Mouse (Mus musculus) CH12.LX (cell line): ENCODE measurements around the gene Hpcal1. TPM values are rescaled to one million over a fixed set of nuclear protein-coding genes. Genes with fewer than 3 reads are reported as not detected.

ENCODE experiments used
- DNase-seq: peaks from one replicate; pipeline ENCODE4 v3.0.0-alpha.2; 2013; ENCODE audit errors: extremely low read depth
- H3K27ac ChIP-seq: 2 replicates; pipeline ENCODE4 v1.5.1; 2012; ENCODE audit warnings: low read depth, mild to moderate bottlenecking, control low read depth, moderate library complexity; ENCODE audit not compliant: insufficient read depth
- H3K27me3 ChIP-seq: replicated peaks from 2 replicates; pipeline ENCODE3; 2012; ENCODE audit warnings: inconsistent platforms
- H3K36me3 ChIP-seq, 2 experiments: replicated peaks in 1 of 2; 2 replicates each; pipeline versions ENCODE3 to v1.6.1; 2012; ENCODE audit warnings: inconsistent platforms in 1 of 2, low read length in 1 of 2, mild to moderate bottlenecking in 1 of 2, mixed read lengths in 1 of 2, moderate library complexity in 1 of 2; ENCODE audit not compliant: control insufficient read depth in 1 of 2, insufficient read depth in 1 of 2
- H3K4me1 ChIP-seq, 2 experiments: 2 replicates each; pipeline ENCODE4 v1.6.1; 2012; ENCODE audit warnings: inconsistent platforms in 1 of 2, moderate library complexity in 1 of 2; ENCODE audit not compliant: insufficient read depth in 2 of 2, control insufficient read depth in 1 of 2
- H3K4me2 ChIP-seq: 2 replicates; pipeline ENCODE4 v1.6.1; 2012; ENCODE audit warnings: low read depth, mild to moderate bottlenecking, control low read depth; ENCODE audit not compliant: poor library complexity, insufficient read depth, severe bottlenecking
- H3K4me3 ChIP-seq, 3 experiments: fragments of 150-350 bp in 1 of 3; sonication (generic) in 1 of 3; replicated peaks in 1 of 3; 2 replicates each; pipeline versions ENCODE3 to v1.5.1; 2011 to 2012; ENCODE audit warnings: low read depth in 2 of 3, low read length in 2 of 3, mild to moderate bottlenecking in 2 of 3, moderate library complexity in 2 of 3, control low read depth in 1 of 3, improper control_type of control experiment in 1 of 3, inconsistent platforms in 1 of 3, mixed read lengths in 1 of 3; ENCODE audit not compliant: poor library complexity in 1 of 3
- H3K79me2 ChIP-seq: replicated peaks from 2 replicates; pipeline ENCODE4 v1.6.1; 2012; ENCODE audit warnings: mild to moderate bottlenecking, moderate library complexity; ENCODE audit not compliant: control insufficient read depth, poor library complexity, insufficient read depth, severe bottlenecking; ENCODE audit errors: extremely low read depth
- H3K9ac ChIP-seq: 2 replicates; pipeline ENCODE4 v1.6.1; 2012; ENCODE audit warnings: low read depth, mild to moderate bottlenecking, control low read depth, moderate library complexity; ENCODE audit not compliant: insufficient read depth
- H3K9me3 ChIP-seq: replicated peaks from 2 replicates; pipeline ENCODE3; 2012; ENCODE audit warnings: low read length, inconsistent platforms, mixed read lengths
- BHLHE40 ChIP-seq: IDR thresholded peaks from 2 replicates; pipeline ENCODE4 v1.6.1; 2011; ENCODE audit warnings: mild to moderate bottlenecking, low read depth, low read length, improper control_type of control experiment
- CTCF ChIP-seq, 2 experiments: IDR thresholded peaks in 1 of 2; conservative IDR thresholded peaks in 1 of 2; 2 replicates each; pipeline ENCODE4 v1.5.1; 2011 to 2012; ENCODE audit warnings: low read depth in 2 of 2, low read length in 2 of 2, improper control_type of control experiment in 1 of 2, inconsistent platforms in 1 of 2, mild to moderate bottlenecking in 1 of 2, moderate library complexity in 1 of 2
- ELF1 ChIP-seq: IDR thresholded peaks from 2 replicates; pipeline ENCODE4 v1.6.1; 2014; ENCODE audit warnings: low read depth, mild to moderate bottlenecking, inconsistent platforms, low read length, improper control_type of control experiment
- EP300 ChIP-seq: IDR thresholded peaks from 2 replicates; pipeline ENCODE4 v1.6.1; 2011; ENCODE audit warnings: low read length, improper control_type of control experiment
- GABPA ChIP-seq: IDR thresholded peaks from 2 replicates; pipeline ENCODE4 v1.6.1; 2012; ENCODE audit warnings: low read depth, low read length, improper control_type of control experiment, inconsistent platforms; ENCODE audit not compliant: insufficient replicate concordance
- IRF4 ChIP-seq: IDR thresholded peaks from 2 replicates; pipeline ENCODE4 v1.6.1; 2014; ENCODE audit warnings: low read depth, mild to moderate bottlenecking, inconsistent platforms, low read length, improper control_type of control experiment
- JUND ChIP-seq: conservative IDR thresholded peaks from 2 replicates; pipeline ENCODE4 v1.6.1; 2011; ENCODE audit warnings: low read depth, low read length, improper control_type of control experiment
- KAT2A ChIP-seq: IDR thresholded peaks from 2 replicates; pipeline ENCODE4 v1.6.1; 2012; ENCODE audit warnings: low read length, improper control_type of control experiment, inconsistent platforms; ENCODE audit not compliant: insufficient replicate concordance
- MAFK ChIP-seq: IDR thresholded peaks from 2 replicates; pipeline ENCODE4 v1.6.1; 2011; ENCODE audit warnings: low read length, improper control_type of control experiment; ENCODE audit not compliant: insufficient replicate concordance
- MAX ChIP-seq: IDR thresholded peaks from 2 replicates; pipeline ENCODE4 v1.6.1; 2011; ENCODE audit warnings: low read length, improper control_type of control experiment
- MEF2A ChIP-seq: IDR thresholded peaks from 2 replicates; pipeline ENCODE4 v1.6.1; 2014; ENCODE audit warnings: low read depth, mild to moderate bottlenecking, inconsistent platforms, low read length, improper control_type of control experiment, borderline replicate concordance
- MYC ChIP-seq: IDR thresholded peaks from 2 replicates; pipeline ENCODE4 v1.6.1; 2011; ENCODE audit warnings: low read depth, mild to moderate bottlenecking, improper control_type of control experiment, low read length
- NRF1 ChIP-seq: IDR thresholded peaks from 2 replicates; pipeline ENCODE4 v1.6.1; 2014; ENCODE audit warnings: low read depth, mild to moderate bottlenecking, inconsistent platforms, low read length, improper control_type of control experiment, moderate library complexity
- POLR2A ChIP-seq: IDR thresholded peaks from 2 replicates; pipeline ENCODE4 v1.6.1; 2011; ENCODE audit warnings: low read depth, mild to moderate bottlenecking, improper control_type of control experiment, low read length
- POLR2AphosphoS2 ChIP-seq: IDR thresholded peaks from 2 replicates; pipeline ENCODE4 v1.6.1; 2011; ENCODE audit warnings: low read depth, low read length, improper control_type of control experiment
- RAD21 ChIP-seq: IDR thresholded peaks from 2 replicates; pipeline ENCODE4 v1.6.1; 2011; ENCODE audit warnings: low read depth, mild to moderate bottlenecking, low read length, improper control_type of control experiment, moderate library complexity
- RCOR1 ChIP-seq: conservative IDR thresholded peaks from 2 replicates; pipeline ENCODE4 v1.6.1; 2012; ENCODE audit warnings: low read depth, mild to moderate bottlenecking, inconsistent platforms, low read length, improper control_type of control experiment
- SMC3 ChIP-seq: IDR thresholded peaks from 2 replicates; pipeline ENCODE4 v1.6.1; 2011; ENCODE audit warnings: low read depth, low read length, improper control_type of control experiment
- TBP ChIP-seq: conservative IDR thresholded peaks from 2 replicates; pipeline ENCODE4 v1.6.1; 2011; ENCODE audit warnings: low read depth, low read length, improper control_type of control experiment
- UBTF ChIP-seq: IDR thresholded peaks from 2 replicates; pipeline ENCODE4 v1.6.1; 2012; ENCODE audit warnings: low read depth, mild to moderate bottlenecking, inconsistent platforms, low read length, improper control_type of control experiment, moderate library complexity
- USF1 ChIP-seq: IDR thresholded peaks from 2 replicates; pipeline ENCODE4 v1.6.1; 2014; ENCODE audit warnings: low read depth, mild to moderate bottlenecking, inconsistent platforms, low read length, improper control_type of control experiment
- USF2 ChIP-seq: conservative IDR thresholded peaks from 2 replicates; pipeline ENCODE4 v1.6.1; 2011; ENCODE audit warnings: low read depth, low read length, improper control_type of control experiment
- dilution Hi-C: fragments of 300-500 bp; cut with MboI; formaldehyde crosslinking; loops from 2 replicates; pipeline ENCODE4 v1.14.3; 2020; ENCODE audit warnings: low sequenced_read_pairs; ENCODE audit not compliant: extremely low pct_unique_long_range_greater_than_20kb, extremely low pct_ligation_motif_present
- in situ Hi-C: fragments of 300-500 bp; cut with MboI; formaldehyde crosslinking; loops from 3 replicates; pipeline ENCODE4 v1.14.3; 2019; ENCODE audit warnings: low sequenced_read_pairs, low pct_ligation_motif_present, low pct_unique_long_range_greater_than_20kb, mixed read lengths
- polyA plus RNA-seq: library from polyadenylated mRNA; unstranded; fragments of >175 nt; gene quantifications from 2 replicates; pipeline ENCODE4 v1.2.1, GENCODE M21; 2012; ENCODE audit warnings: low read depth; ENCODE audit not compliant: insufficient read length
- total RNA-seq, 2 experiments: library from RNA; depleted of rRNA; stranded (reverse); fragments of 300-350 nt in 1 of 2; fragments of >200 nt in 1 of 2; gene quantifications; 2 replicates each; pipeline ENCODE4 v1.2.3; 2012 to 2014

Hpcal1 gene
- total and polyA plus RNA-seq, 3 experiments, result 4.9 to 5.5 (median 4.9) TPM

DNA sequence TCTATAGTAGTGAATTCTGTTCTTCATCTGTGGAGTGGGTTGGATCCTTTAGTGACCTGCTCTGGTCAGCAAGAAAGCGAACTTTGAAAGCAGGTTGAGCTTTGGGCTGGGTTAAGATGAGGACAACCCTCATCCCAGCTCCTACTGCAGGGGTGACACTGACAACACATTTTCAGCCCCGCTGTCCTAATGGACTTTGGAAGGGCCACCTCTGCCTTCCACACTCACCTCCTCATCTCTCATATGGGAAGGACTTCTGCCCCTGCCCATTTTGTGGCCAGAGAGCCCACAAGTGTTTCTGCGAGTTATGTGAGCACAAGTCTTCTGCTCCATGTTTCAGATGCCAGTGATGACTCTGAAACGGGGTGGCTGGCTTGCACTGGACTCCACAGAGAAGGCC, 41.9 kb downstream of the Hpcal1 start:
- H3K9me3 ChIP-seq, result no peaks in the 10 kb centered on the region
- DNase-seq, result no peak
- H3K4me2 ChIP-seq, result no peak overlapping the region
- H3K4me3 ChIP-seq, result no peak overlapping the region
- H3K27me3 ChIP-seq, result no peaks in the 10 kb centered on the region
- no peaks in the 10 kb centered on the region for H3K4me1 ChIP-seq
- in situ Hi-C loops, result no loop called here
- H3K9ac ChIP-seq, result no peak overlapping the region
- no peak overlapping the region for H3K27ac ChIP-seq
- no peaks in the 10 kb centered on the region for H3K79me2 ChIP-seq
- no peaks in the 10 kb centered on the region for H3K36me3 ChIP-seq
- dilution Hi-C loops, result no loop called here
- no peak for TF ChIP-seq USF1
- TF ChIP-seq POLR2A, result no peak
- no peak for TF ChIP-seq TBP
- TF ChIP-seq BHLHE40, result no peak
- TF ChIP-seq MAX, result no peak
- TF ChIP-seq UBTF, result no peak
- TF ChIP-seq POLR2AphosphoS2, result no peak
- TF ChIP-seq MYC, result no peak
- TF ChIP-seq USF2, result no peak
- no peak for TF ChIP-seq JUND
- TF ChIP-seq NRF1, result no peak
- TF ChIP-seq RCOR1, result no peak

DNA sequence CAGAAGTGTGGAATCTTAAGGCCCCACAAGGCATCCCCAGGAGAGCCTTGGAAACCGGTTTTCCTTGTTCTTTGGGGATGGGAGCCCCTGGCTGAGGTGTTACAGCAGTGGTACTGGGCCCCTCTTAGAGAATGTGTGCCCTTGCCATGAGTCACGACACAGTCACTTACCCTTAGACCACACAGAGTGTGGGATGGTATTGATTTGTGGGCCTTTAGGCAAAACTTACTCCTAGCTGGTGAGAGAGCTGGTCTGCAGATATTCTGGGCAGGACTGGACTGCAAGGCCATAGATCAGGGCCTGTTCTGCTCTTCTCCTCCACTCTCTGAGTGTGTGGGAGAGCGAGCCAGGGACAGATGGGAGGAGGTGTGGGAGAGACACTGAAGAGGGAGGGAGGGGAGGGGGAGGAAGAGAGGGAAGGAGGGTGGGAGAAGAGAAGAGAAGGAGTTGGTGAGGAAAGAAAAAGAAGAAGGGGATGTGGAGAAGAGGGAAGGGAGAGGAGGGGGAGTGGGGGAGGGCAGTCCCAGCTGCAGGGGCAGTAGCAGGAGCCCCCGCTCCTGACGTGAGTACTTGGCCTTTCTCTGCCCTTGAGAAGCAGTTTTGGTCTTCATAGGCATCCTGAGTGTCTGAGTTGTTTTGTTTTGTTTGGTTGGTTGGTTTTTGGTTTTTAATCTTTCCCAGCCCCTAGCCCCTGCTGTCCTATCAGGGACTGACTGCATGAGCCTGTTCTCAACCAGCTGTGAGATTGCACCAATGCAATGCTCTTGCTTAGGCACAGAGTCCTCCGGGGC, 42.7 kb downstream of the Hpcal1 start:
- no peaks in the 10 kb centered on the region for H3K9me3 ChIP-seq
- no peaks in the 10 kb centered on the region for H3K79me2 ChIP-seq
- dilution Hi-C loops (no loop called here), in situ Hi-C loops (no loop called here)
- no peak overlapping the region for H3K4me2 ChIP-seq
- H3K4me3 ChIP-seq, result no peak overlapping the region
- no peak for DNase-seq
- TF ChIP-seq MEF2A, result no peak
- H3K27ac ChIP-seq, result no peak overlapping the region
- peaks cover 0 to 3% of the 10 kb centered on the region in 2 experiments; a peak in 1 of 4 replicates for H3K4me1 ChIP-seq
- H3K27me3 ChIP-seq, result no peaks in the 10 kb centered on the region
- H3K36me3 ChIP-seq, result no peaks in the 10 kb centered on the region
- H3K9ac ChIP-seq, result no peak overlapping the region

- DNase-seq, result no peak
- no peak overlapping the region for H3K4me2 ChIP-seq
- TF ChIP-seq GABPA (no peak), RAD21 (no peak), KAT2A (no peak), IRF4 (no peak), JUND (no peak), ELF1 (no peak), MYC (no peak), CTCF (conservative IDR thresholded peaks at IDR 0.05 in 1 of 2, IDR thresholded peaks at IDR 0.05 in 1 of 2; ENCODE audit: low read depth in 2 of 2, low read length in 2 of 2) (no peak), USF1 (no peak), SMC3 (no peak), EP300 (no peak), MAFK (no peak), UBTF (no peak)
- H3K9ac ChIP-seq, result no peak overlapping the region
- H3K9me3 ChIP-seq, result no peaks in the 10 kb centered on the region
- H3K79me2 ChIP-seq, result no peaks in the 10 kb centered on the region
- no peaks in the 10 kb centered on the region for H3K27me3 ChIP-seq
- H3K27ac ChIP-seq, result no peak overlapping the region
- no peaks in the 10 kb centered on the region for H3K36me3 ChIP-seq
- dilution Hi-C loops (no loop called here), in situ Hi-C loops (no loop called here)
- H3K4me1 ChIP-seq, result peaks cover 0 to 3% of the 10 kb centered on the region in 2 experiments; a peak in 1 of 4 replicates
- H3K4me3 ChIP-seq, result no peak overlapping the region
Observed at GRCm38 (mm10) chr12:17736396-17736795, 45.7 kb downstream of the Hpcal1 start.
